Mouse (Mus musculus) myocyte (in vitro differentiated cells): Measurements from ENCODE around the gene Gpr62.

Experiments
- E2F4 ChIP-seq: IDR thresholded peaks from one replicate; pipeline ENCODE4 v1.6.1; 2011; ENCODE audit warnings: mild to moderate bottlenecking, control low read depth, moderate library complexity; ENCODE audit not compliant: insufficient read depth
- MAX ChIP-seq: IDR thresholded peaks from one replicate; pipeline ENCODE4 v1.6.1; 2011; ENCODE audit warnings: low read depth, mild to moderate bottlenecking, control low read depth
- MYOD1 ChIP-seq, 3 experiments: IDR thresholded peaks; one replicate each; pipeline ENCODE4 v1.6.1; 2011; ENCODE audit warnings: control low read depth in 2 of 3, low read depth in 2 of 3, mild to moderate bottlenecking in 2 of 3, moderate library complexity in 1 of 3; ENCODE audit not compliant: insufficient read length in 2 of 3, control insufficient read depth in 1 of 3
- POLR2A ChIP-seq: IDR thresholded peaks from one replicate; pipeline ENCODE4 v1.6.1; 2011; ENCODE audit warnings: low read depth, mild to moderate bottlenecking, control low read depth, moderate library complexity; ENCODE audit not compliant: insufficient read length
- POLR2AphosphoS2 ChIP-seq: IDR thresholded peaks from one replicate; pipeline ENCODE4 v1.6.1; 2011; ENCODE audit warnings: low read depth, control low read depth; ENCODE audit not compliant: insufficient read length
- REST ChIP-seq: IDR thresholded peaks from one replicate; pipeline ENCODE4 v1.6.1; 2011; ENCODE audit warnings: mild to moderate bottlenecking, control low read depth, moderate library complexity; ENCODE audit not compliant: insufficient read depth, insufficient read length
- SRF ChIP-seq: IDR thresholded peaks from one replicate; pipeline ENCODE4 v1.6.1; 2011; ENCODE audit warnings: low read depth; ENCODE audit not compliant: control insufficient read depth, insufficient read length
- TCF12 ChIP-seq: IDR thresholded peaks from one replicate; pipeline ENCODE4 v1.6.1; 2011; ENCODE audit warnings: mild to moderate bottlenecking, control low read depth; ENCODE audit not compliant: poor library complexity, insufficient read depth, severe bottlenecking
- USF1 ChIP-seq: IDR thresholded peaks from one replicate; pipeline ENCODE4 v1.6.1; 2011; ENCODE audit warnings: low read depth, mild to moderate bottlenecking, control low read depth, moderate library complexity

- TF ChIP-seq MAX (no peak), POLR2A (no peak), REST (no peak), POLR2AphosphoS2 (no peak), TCF12 (no peak), SRF (no peak), USF1 (no peak), MYOD1 (IDR thresholded peaks at IDR 0.05; ENCODE audit: control insufficient read depth in 1 of 3, insufficient read length in 2 of 3, low read depth in 2 of 3) (no peak), E2F4 (no peak)
These were observed 11.9 kb upstream of the Gpr62 start for GRCm38 (mm10) chr9:106477649-106478048.
